Mouse (Mus musculus) forebrain, embryonic 12.5 days (tissue): ENCODE measurements around the gene Myo16. TPM values are rescaled to one million over a fixed set of nuclear protein-coding genes. Genes with fewer than 3 reads are reported as not detected.
A peak's percentile ranks its signal among the peaks of the same experiment; 100 is the strongest.

Source experiments
- ATAC-seq: fragments of 200-750 bp; cut with Nextera tagmentation; 2 replicates; pipeline ENCODE4 v1.8.0; 2017; ENCODE audit warnings: moderate TSS enrichment; ENCODE audit not compliant: low FRiP score
- H3K27ac ChIP-seq: fragments of 300-500 bp; sonication (generic); 2 replicates; pipeline ENCODE4 v1.5.1; 2016; ENCODE audit warnings: mild to moderate bottlenecking
- H3K27me3 ChIP-seq: fragments of 300-500 bp; sonication (generic); 2 replicates; pipeline ENCODE4 v1.6.1; 2016; ENCODE audit warnings: mild to moderate bottlenecking
- H3K36me3 ChIP-seq: fragments of 300-500 bp; sonication (generic); replicated peaks from 2 replicates; pipeline ENCODE4 v1.6.1; 2016; ENCODE audit warnings: mild to moderate bottlenecking
- H3K4me1 ChIP-seq: fragments of 300-500 bp; sonication (generic); 2 replicates; pipeline ENCODE4 v1.6.1; 2016
- H3K4me2 ChIP-seq: fragments of 300-500 bp; sonication (generic); 2 replicates; pipeline ENCODE4 v1.6.1; 2016; ENCODE audit warnings: mild to moderate bottlenecking, moderate library complexity
- H3K4me3 ChIP-seq: fragments of 300-500 bp; sonication (generic); replicated peaks from 2 replicates; pipeline ENCODE4 v1.5.1; 2016; ENCODE audit warnings: mild to moderate bottlenecking
- H3K9ac ChIP-seq: fragments of 300-500 bp; sonication (generic); 2 replicates; pipeline ENCODE4 v1.6.1; 2016; ENCODE audit warnings: mild to moderate bottlenecking
- H3K9me3 ChIP-seq: fragments of 300-500 bp; sonication (generic); 2 replicates; pipeline ENCODE4 v1.6.1; 2016
- WGBS: fragments of 180-500 bp; shearing (Covaris S2); methylation state at CpG from one replicate; pipeline ENCODE4 v1.1.7; 2016; 5-methylcytosine and 5-hydroxymethylcytosine counted together
- polyA plus RNA-seq: library from polyadenylated mRNA; unstranded; fragments of >200 nt; fragmentation: Nextera tagmentation; extraction: Ambion mirVana; gene quantifications from 2 replicates; pipeline ENCODE4 v1.2.1, GENCODE M21; 2016

Myo16 gene
- polyA plus RNA-seq, 1 experiment from 2014 or later, result 1.8 TPM

GRCm38 (mm10) chr8:10419726-10420125, 266.0 kb downstream of the Myo16 start:
- ATAC-seq, result no peak
- WGBS, result 75% methylated on average over 4 of the region's 4 CpGs
- Histone ChIP-seq H3K4me3 (no peak overlapping the region), H3K36me3 (no peaks in the 10 kb centered on the region), H3K27ac (no peak overlapping the region), H3K9ac (no peak overlapping the region), H3K4me2 (no peak overlapping the region), H3K4me1 (peaks cover 15% of the 10 kb centered on the region), H3K9me3 (no peaks in the 10 kb centered on the region), H3K27me3 (no peaks in the 10 kb centered on the region)

- H3K36me3 ChIP-seq, result no peaks in the 10 kb centered on the region
- H3K27ac ChIP-seq, result no peak overlapping the region
- H3K4me1 ChIP-seq, result peaks cover 14% of the 10 kb centered on the region
- no peak overlapping the region for H3K4me3 ChIP-seq
- H3K9me3 ChIP-seq, result no peaks in the 10 kb centered on the region
- no peaks in the 10 kb centered on the region for H3K27me3 ChIP-seq
- no peak overlapping the region for H3K4me2 ChIP-seq
- 81% methylated on average over 6 of the region's 6 CpGs for WGBS
- no peak for ATAC-seq
- H3K9ac ChIP-seq, result no peak overlapping the region
Observed at GRCm38 (mm10) chr8:10420551-10420950, 266.8 kb downstream of the Myo16 start.

GRCm38 (mm10) chr8:10421516-10422090, 267.9 kb downstream of the Myo16 start:
- H3K9ac ChIP-seq, result no peak overlapping the region
- 85% methylated on average over 9 of the region's 9 CpGs for WGBS
- H3K27me3 ChIP-seq, result no peaks in the 10 kb centered on the region
- H3K4me3 ChIP-seq, result no peak overlapping the region
- no peak for ATAC-seq
- H3K36me3 ChIP-seq, result no peaks in the 10 kb centered on the region
- H3K9me3 ChIP-seq, result no peaks in the 10 kb centered on the region
- H3K4me2 ChIP-seq, result no peak overlapping the region
- peaks cover 14% of the 10 kb centered on the region for H3K4me1 ChIP-seq
- no peak overlapping the region for H3K27ac ChIP-seq

- WGBS, result 86% methylated on average over 8 of the region's 8 CpGs
Observed at GRCm38 (mm10) chr8:10435492-10435891, 281.8 kb downstream of the Myo16 start.

GRCm38 (mm10) chr8:10438772-10439171, 285.1 kb downstream of the Myo16 start:
- peak; percentile 55 for ATAC-seq
- Histone ChIP-seq H3K9me3 (no peaks in the 10 kb centered on the region), H3K4me2 (no peak overlapping the region), H3K4me3 (no peak overlapping the region), H3K4me1 (peaks cover 18% of the 10 kb centered on the region), H3K36me3 (no peaks in the 10 kb centered on the region), H3K27me3 (no peaks in the 10 kb centered on the region), H3K9ac (no peak overlapping the region), H3K27ac (no peak overlapping the region)
- 12% methylated on average over 11 of the region's 11 CpGs for WGBS

More at GRCm38 (mm10) chr8:10435492-10435891, 281.8 kb downstream of the Myo16 start:
- ATAC-seq, result no peak
- Histone ChIP-seq H3K4me2 (no peak overlapping the region), H3K36me3 (no peaks in the 10 kb centered on the region), H3K4me1 (peaks cover 12% of the 10 kb centered on the region), H3K9me3 (no peaks in the 10 kb centered on the region), H3K9ac (no peak overlapping the region), H3K27ac (no peak overlapping the region), H3K27me3 (no peaks in the 10 kb centered on the region), H3K4me3 (no peak overlapping the region)

- no peak overlapping the region for H3K27ac ChIP-seq
- no peaks in the 10 kb centered on the region for H3K9me3 ChIP-seq
- no peak overlapping the region for H3K4me3 ChIP-seq
- no peak overlapping the region for H3K4me2 ChIP-seq
- no peaks in the 10 kb centered on the region for H3K27me3 ChIP-seq
- no peak for ATAC-seq
- 73% methylated on average over 16 of the region's 16 CpGs for WGBS
- H3K36me3 ChIP-seq, result no peaks in the 10 kb centered on the region
- peaks cover 18% of the 10 kb centered on the region for H3K4me1 ChIP-seq
- no peak overlapping the region for H3K9ac ChIP-seq
Observed at GRCm38 (mm10) chr8:10439595-10440453, 286.1 kb downstream of the Myo16 start.

GRCm38 (mm10) chr8:10442562-10442961, 288.9 kb downstream of the Myo16 start:
- Histone ChIP-seq H3K4me2 (no peak overlapping the region), H3K4me1 (peaks cover 18% of the 10 kb centered on the region), H3K9ac (no peak overlapping the region), H3K27ac (no peak overlapping the region), H3K36me3 (no peaks in the 10 kb centered on the region), H3K27me3 (no peaks in the 10 kb centered on the region), H3K4me3 (no peak overlapping the region), H3K9me3 (no peaks in the 10 kb centered on the region)
- 42% methylated on average over 3 of the region's 3 CpGs for WGBS
- no peak for ATAC-seq

GRCm38 (mm10) chr8:10445011-10445410, 291.3 kb downstream of the Myo16 start:
- H3K9me3 ChIP-seq, result no peaks in the 10 kb centered on the region
- no peak overlapping the region for H3K9ac ChIP-seq
- H3K36me3 ChIP-seq, result no peaks in the 10 kb centered on the region
- ATAC-seq, result no peak
- H3K27me3 ChIP-seq, result no peaks in the 10 kb centered on the region
- H3K4me1 ChIP-seq, result peaks cover 10% of the 10 kb centered on the region
- H3K4me2 ChIP-seq, result no peak overlapping the region
- H3K27ac ChIP-seq, result no peak overlapping the region
- 91% methylated on average over 7 of the region's 7 CpGs for WGBS
- H3K4me3 ChIP-seq, result no peak overlapping the region

GRCm38 (mm10) chr8:10448545-10448944, 294.8 kb downstream of the Myo16 start:
- H3K9me3 ChIP-seq, result no peaks in the 10 kb centered on the region
- H3K4me3 ChIP-seq, result no peak overlapping the region
- 90% methylated on average over 14 of the region's 14 CpGs for WGBS
- H3K27ac ChIP-seq, result no peak overlapping the region
- peaks cover 12% of the 10 kb centered on the region for H3K4me1 ChIP-seq
- no peak overlapping the region for H3K4me2 ChIP-seq
- H3K9ac ChIP-seq, result no peak overlapping the region
- H3K27me3 ChIP-seq, result no peaks in the 10 kb centered on the region
- ATAC-seq, result no peak
- H3K36me3 ChIP-seq, result no peaks in the 10 kb centered on the region

GRCm38 (mm10) chr8:10453046-10453445, 299.3 kb downstream of the Myo16 start:
- Histone ChIP-seq H3K36me3 (no peaks in the 10 kb centered on the region), H3K9ac (no peak overlapping the region), H3K27me3 (no peaks in the 10 kb centered on the region), H3K4me3 (no peak overlapping the region), H3K27ac (no peak overlapping the region), H3K9me3 (no peaks in the 10 kb centered on the region), H3K4me1 (peaks cover 19% of the 10 kb centered on the region), H3K4me2 (no peak overlapping the region)
- WGBS, result 68% methylated on average over 10 of the region's 10 CpGs
- ATAC-seq, result no peak

GRCm38 (mm10) chr8:10458151-10458649, 304.5 kb downstream of the Myo16 start:
- Histone ChIP-seq H3K4me2 (no peak overlapping the region), H3K36me3 (no peaks in the 10 kb centered on the region), H3K9ac (no peak overlapping the region), H3K9me3 (no peaks in the 10 kb centered on the region), H3K27ac (no peak overlapping the region), H3K27me3 (no peaks in the 10 kb centered on the region), H3K4me1 (peaks cover 10% of the 10 kb centered on the region; the same call in 1 of the 2 replicates), H3K4me3 (no peak overlapping the region)
- 73% methylated on average over 9 of the region's 9 CpGs for WGBS
- no peak for ATAC-seq

GRCm38 (mm10) chr8:10462271-10462670, 308.6 kb downstream of the Myo16 start:
- no peak for ATAC-seq
- Histone ChIP-seq H3K27me3 (no peaks in the 10 kb centered on the region; the same call in 1 of the 2 replicates), H3K9me3 (no peaks in the 10 kb centered on the region), H3K9ac (no peak overlapping the region), H3K36me3 (no peaks in the 10 kb centered on the region), H3K4me2 (no peak overlapping the region), H3K27ac (no peak overlapping the region), H3K4me1 (no peaks in the 10 kb centered on the region), H3K4me3 (no peak overlapping the region)
- 74% methylated on average over 5 of the region's 5 CpGs for WGBS
